Mouse (Mus musculus) MEL (cell line): ENCODE results near the gene Gm44965. TPM values are rescaled to one million over a fixed set of nuclear protein-coding genes. Genes with fewer than 3 reads are reported as not detected.

ENCODE experiments used
- DNase-seq: peaks from one replicate; pipeline ENCODE4 v3.0.0; 2011; ENCODE audit warnings: low read depth, low spot score
- H3K27ac ChIP-seq: 2 replicates; pipeline ENCODE4 v1.5.1; 2012; ENCODE audit warnings: low read depth, mild to moderate bottlenecking, control low read depth, low read length, moderate library complexity; ENCODE audit not compliant: control insufficient read depth
- H3K27me3 ChIP-seq, 2 experiments: fragments of 150-350 bp in 1 of 2; sonication (generic) in 1 of 2; 2 replicates each; pipeline ENCODE4 v1.6.1; 2012; ENCODE audit warnings: low read length in 2 of 2, mild to moderate bottlenecking in 2 of 2, improper control_type of control experiment in 1 of 2, moderate library complexity in 1 of 2; ENCODE audit not compliant: insufficient read depth in 2 of 2, control insufficient read depth in 1 of 2
- H3K36me3 ChIP-seq, 2 experiments: 2 replicates each; pipeline ENCODE4 v1.6.1; 2012 to 2014; ENCODE audit warnings: low read length in 2 of 2, improper control_type of control experiment in 1 of 2, inconsistent platforms in 1 of 2, mild to moderate bottlenecking in 1 of 2; ENCODE audit not compliant: insufficient read depth in 2 of 2, control insufficient read depth in 1 of 2
- H3K4me1 ChIP-seq, 2 experiments: fragments of 150-350 bp in 1 of 2; sonication (generic) in 1 of 2; 2 replicates each; pipeline ENCODE4 v1.6.1; 2012; ENCODE audit warnings: low read length in 2 of 2, improper control_type of control experiment in 1 of 2, mild to moderate bottlenecking in 1 of 2; ENCODE audit not compliant: insufficient read depth in 2 of 2, control insufficient read depth in 1 of 2
- H3K4me3 ChIP-seq, 2 experiments: fragments of 150-350 bp in 1 of 2; sonication (generic) in 1 of 2; 2 replicates each; pipeline ENCODE4 v1.5.1; 2012; ENCODE audit warnings: low read depth in 2 of 2, low read length in 2 of 2, mild to moderate bottlenecking in 2 of 2, moderate library complexity in 2 of 2, control low read depth in 1 of 2, improper control_type of control experiment in 1 of 2; ENCODE audit not compliant: control insufficient read depth in 1 of 2, insufficient read depth in 1 of 2
- H3K79me2 ChIP-seq: 2 replicates; pipeline ENCODE4 v1.6.1; 2012; ENCODE audit warnings: mild to moderate bottlenecking, low read length, moderate library complexity; ENCODE audit not compliant: control insufficient read depth, poor library complexity, insufficient read depth
- H3K9ac ChIP-seq: 2 replicates; pipeline ENCODE4 v1.6.1; 2012; ENCODE audit warnings: low read depth, mild to moderate bottlenecking, control low read depth, low read length, moderate library complexity; ENCODE audit not compliant: control insufficient read depth, poor library complexity, severe bottlenecking
- H3K9me3 ChIP-seq: fragments of 150-350 bp; sonication (generic); replicated peaks from 2 replicates; pipeline ENCODE4 v1.6.1; 2012; ENCODE audit warnings: mild to moderate bottlenecking, low read length, improper control_type of control experiment, moderate library complexity; ENCODE audit not compliant: insufficient read depth
- BHLHE40 ChIP-seq: IDR thresholded peaks from 2 replicates; pipeline ENCODE4 v1.6.1; 2012; ENCODE audit warnings: low read depth, mild to moderate bottlenecking, inconsistent platforms, low read length, improper control_type of control experiment, borderline replicate concordance
- CHD2 ChIP-seq: IDR thresholded peaks from 2 replicates; pipeline ENCODE4 v1.6.1; 2011; ENCODE audit warnings: low read length, improper control_type of control experiment
- E2F4 ChIP-seq: IDR thresholded peaks from 2 replicates; pipeline ENCODE4 v1.6.1; 2011; ENCODE audit warnings: low read depth, low read length, improper control_type of control experiment, borderline replicate concordance
- MYB ChIP-seq: IDR thresholded peaks from 2 replicates; pipeline ENCODE4 v1.6.1; 2011; ENCODE audit warnings: mild to moderate bottlenecking, low read depth, low read length, improper control_type of control experiment
- POLR2AphosphoS2 ChIP-seq: IDR thresholded peaks from 2 replicates; pipeline ENCODE4 v1.6.1; 2011; ENCODE audit warnings: low read length, improper control_type of control experiment
- SIN3A ChIP-seq: IDR thresholded peaks from 2 replicates; pipeline ENCODE4 v1.6.1; 2012; ENCODE audit warnings: low read length, improper control_type of control experiment, inconsistent platforms
- ZC3H11A ChIP-seq: IDR thresholded peaks from 2 replicates; pipeline ENCODE4 v1.6.1; 2012; ENCODE audit warnings: low read depth, mild to moderate bottlenecking, inconsistent platforms, low read length, improper control_type of control experiment
- ZMIZ1 ChIP-seq: IDR thresholded peaks from 2 replicates; pipeline ENCODE4 v1.6.1; 2012; ENCODE audit warnings: low read depth, mild to moderate bottlenecking, inconsistent platforms, low read length, improper control_type of control experiment, moderate library complexity
- ZNF384 ChIP-seq: IDR thresholded peaks from 2 replicates; pipeline ENCODE4 v1.6.1; 2012; ENCODE audit warnings: low read depth, mild to moderate bottlenecking, inconsistent platforms, low read length, improper control_type of control experiment
- polyA plus RNA-seq, 2 experiments: library from polyadenylated mRNA; stranded (reverse) in 1 of 2; unstranded in 1 of 2; fragments of >175 nt in 1 of 2; fragments of >200 nt in 1 of 2; gene quantifications; 2 replicates each; pipeline versions ENCODE4 v1.2.1 to v1.2.4; 2012; ENCODE audit warnings: low replicate concordance in 2 of 2, low read depth in 1 of 2; ENCODE audit not compliant: insufficient read length in 2 of 2, insufficient read depth in 1 of 2, missing spikeins in 1 of 2
- total RNA-seq: library from RNA; depleted of rRNA; stranded (reverse); fragments of 300-350 nt; gene quantifications from 2 replicates; pipeline ENCODE4 v1.2.3, GENCODE M21; 2012; rRNA removed

Gm44965 gene
- total and polyA plus RNA-seq, 3 experiments: not detected

DNA sequence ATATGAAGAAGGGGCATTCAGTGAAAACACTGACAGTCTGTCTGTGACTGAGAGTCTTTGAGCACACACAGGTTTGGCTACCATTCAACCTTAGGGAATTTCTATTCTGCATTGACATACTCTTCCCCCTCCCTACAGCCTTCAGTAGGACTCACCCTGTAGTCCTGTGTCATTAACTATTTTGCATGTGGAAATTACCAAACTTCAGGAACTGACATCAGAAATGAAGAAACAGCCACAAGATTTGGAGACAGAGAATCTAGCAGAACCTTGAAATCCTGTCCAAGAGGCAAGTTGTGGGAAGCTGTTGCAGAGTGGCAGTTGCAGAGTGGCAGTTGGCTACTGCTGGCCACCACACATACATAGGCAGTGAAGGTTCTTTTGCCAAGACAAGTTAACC, 74.3 kb downstream of the Gm44965 start:
- H3K9me3 ChIP-seq: no peaks in the 10 kb centered on the region
- no peak overlapping the region for H3K4me3 ChIP-seq
- H3K9ac ChIP-seq: no peak overlapping the region
- no peaks in the 10 kb centered on the region for H3K27me3 ChIP-seq
- H3K36me3 ChIP-seq: no peaks in the 10 kb centered on the region
- TF ChIP-seq MYB (no peak), ZNF384 (no peak), CHD2 (no peak), SIN3A (no peak), POLR2AphosphoS2 (no peak), E2F4 (no peak), BHLHE40 (no peak), ZC3H11A (no peak), ZMIZ1 (no peak)
- no peak for DNase-seq
- no peaks in the 10 kb centered on the region for H3K4me1 ChIP-seq
- H3K27ac ChIP-seq: no peak overlapping the region
- no peaks in the 10 kb centered on the region for H3K79me2 ChIP-seq

Other genes starting within 250 kb of the Gm44965 start
- gene Krba1, start 198.4 kb upstream of the Gm44965 start, total RNA-seq: 4.8 and 4.9 TPM in 2 replicates
- 1 to 10 TPM in 1 of 2 experiments, not detected in 1; 8.7 TPM for gene Krba1, start 198.4 kb upstream of the Gm44965 start, polyA plus RNA-seq
- gene Zfp467, start 148.1 kb upstream of the Gm44965 start, total RNA-seq: 0.85 and 1.0 TPM in 2 replicates
- gene Zfp467, start 148.1 kb upstream of the Gm44965 start, polyA plus RNA-seq: 1 to 10 TPM in 1 of 2 experiments, not detected in 1; 5.7 TPM
- not detected in 2 replicates for gene Sspo, start 145.7 kb upstream of the Gm44965 start, total RNA-seq
- not detected for gene Sspo, start 145.7 kb upstream of the Gm44965 start, polyA plus RNA-seq
- gene Atp6v0e2, start 56.3 kb upstream of the Gm44965 start, total RNA-seq: not detected in 2 replicates
- not detected for gene Atp6v0e2, start 56.3 kb upstream of the Gm44965 start, polyA plus RNA-seq
- not detected in 2 replicates for gene Lrrc61, start 39.1 kb upstream of the Gm44965 start, total RNA-seq
- not detected for gene Lrrc61, start 39.1 kb upstream of the Gm44965 start, polyA plus RNA-seq
- not detected in 2 replicates for gene Rarres2, start 21.2 kb upstream of the Gm44965 start, total RNA-seq
- not detected for gene Rarres2, start 21.2 kb upstream of the Gm44965 start, polyA plus RNA-seq
- gene Gm45021, start 4.3 kb upstream of the Gm44965 start, total RNA-seq: not detected in 2 replicates
- gene Gm45021, start 4.3 kb upstream of the Gm44965 start, polyA plus RNA-seq: not detected
- not detected in 2 replicates for gene Repin1, start 58 bp upstream of the Gm44965 start, total RNA-seq
- gene Repin1, start 58 bp upstream of the Gm44965 start, polyA plus RNA-seq: not detected
- not detected in 2 replicates for gene Zfp775, start 8.1 kb downstream of the Gm44965 start, total RNA-seq
- not detected for gene Zfp775, start 8.1 kb downstream of the Gm44965 start, polyA plus RNA-seq
- not detected in 2 replicates for gene AI854703, start 32.8 kb downstream of the Gm44965 start, total RNA-seq
- gene AI854703, start 32.8 kb downstream of the Gm44965 start, polyA plus RNA-seq: not detected
- gene Gimap8, start 53.3 kb downstream of the Gm44965 start, total RNA-seq: not detected in 2 replicates
- not detected for gene Gimap8, start 53.3 kb downstream of the Gm44965 start, polyA plus RNA-seq
- gene Gimap9, start 82.2 kb downstream of the Gm44965 start, total RNA-seq: 3.8 and 4.8 TPM in 2 replicates
- 1 to 10 TPM in 1 of 2 experiments, not detected in 1; 6.2 TPM for gene Gimap9, start 82.2 kb downstream of the Gm44965 start, polyA plus RNA-seq
- 0.12 TPM in 1 of 2 replicates, not detected in the other for gene Gimap4, start 90.6 kb downstream of the Gm44965 start, total RNA-seq
- under 1 TPM in 1 of 2 experiments, not detected in 1; 0.25 TPM for gene Gimap4, start 90.6 kb downstream of the Gm44965 start, polyA plus RNA-seq
- gene Gimap6, start 114.3 kb downstream of the Gm44965 start, total RNA-seq: not detected in 2 replicates
- not detected for gene Gimap6, start 114.3 kb downstream of the Gm44965 start, polyA plus RNA-seq
- gene Gm28053, start 124.7 kb downstream of the Gm44965 start, total RNA-seq: not detected in 2 replicates
- not detected for gene Gm28053, start 124.7 kb downstream of the Gm44965 start, polyA plus RNA-seq
- gene Gimap7, start 124.7 kb downstream of the Gm44965 start, total RNA-seq: not detected in 2 replicates
- gene Gimap7, start 124.7 kb downstream of the Gm44965 start, polyA plus RNA-seq: not detected
- not detected in 2 replicates for gene Gimap1, start 145.1 kb downstream of the Gm44965 start, total RNA-seq
- not detected for gene Gimap1, start 145.1 kb downstream of the Gm44965 start, polyA plus RNA-seq
- gene Gimap5, start 152.3 kb downstream of the Gm44965 start, total RNA-seq: not detected in 2 replicates
- not detected for gene Gimap5, start 152.3 kb downstream of the Gm44965 start, polyA plus RNA-seq
- gene Gimap3, start 176.9 kb downstream of the Gm44965 start, total RNA-seq: not detected in 2 replicates
- not detected for gene Gimap3, start 176.9 kb downstream of the Gm44965 start, polyA plus RNA-seq
- 3.9 TPM in 2 replicates for gene Tmem176a, start 247.0 kb downstream of the Gm44965 start, total RNA-seq
- 10 to 100 TPM in 1 of 2 experiments, not detected in 1; 18.5 TPM for gene Tmem176a, start 247.0 kb downstream of the Gm44965 start, polyA plus RNA-seq
- 22.2 and 23.0 TPM in 2 replicates for gene Tmem176b, start 247.6 kb downstream of the Gm44965 start, total RNA-seq
- 10 to 100 TPM in 1 of 2 experiments, not detected in 1; 77.0 TPM for gene Tmem176b, start 247.6 kb downstream of the Gm44965 start, polyA plus RNA-seq